Mouse (Mus musculus) liver, embryonic 11.5 days (tissue): Measurements from ENCODE around the gene 4833427G06Rik. TPM values are rescaled to one million over a fixed set of nuclear protein-coding genes. Genes with fewer than 3 reads are reported as not detected.
A peak's percentile ranks its signal among the peaks of the same experiment; 100 is the strongest.

Experiments used
- ATAC-seq: fragments of 200-750 bp; cut with Nextera tagmentation; replicated peaks from 2 replicates; pipeline ENCODE4 v1.8.0; 2017; ENCODE audit warnings: moderate number of reproducible peaks, mild to moderate bottlenecking, moderate TSS enrichment, moderate library complexity; ENCODE audit not compliant: low FRiP score
- DNase-seq: peaks from one replicate; pipeline ENCODE4 v3.0.0-alpha.2; 2017; ENCODE audit warnings: low spot score
- H3K27ac ChIP-seq: fragments of 300-500 bp; sonication (generic); 2 replicates; pipeline ENCODE4 v1.5.1; 2014; ENCODE audit warnings: mild to moderate bottlenecking, low read depth, low read length, control low read depth
- H3K27me3 ChIP-seq: fragments of 300-500 bp; sonication (generic); replicated peaks from 2 replicates; pipeline ENCODE4 v1.6.1; 2014; ENCODE audit warnings: low read length, mixed read lengths; ENCODE audit not compliant: control insufficient read depth, insufficient read depth
- H3K36me3 ChIP-seq: fragments of 300-500 bp; sonication (generic); 2 replicates; pipeline ENCODE4 v1.6.1; 2014; ENCODE audit warnings: mild to moderate bottlenecking, low read length, moderate library complexity, mixed read lengths; ENCODE audit not compliant: control insufficient read depth, insufficient read depth
- H3K4me1 ChIP-seq: fragments of 300-500 bp; sonication (generic); replicated peaks from 2 replicates; pipeline ENCODE4 v1.6.1; 2014; ENCODE audit warnings: low read length, mixed read lengths; ENCODE audit not compliant: control insufficient read depth, insufficient read depth
- H3K4me2 ChIP-seq: fragments of 300-500 bp; sonication (generic); 2 replicates; pipeline ENCODE4 v1.6.1; 2014; ENCODE audit warnings: mild to moderate bottlenecking, control low read depth, moderate library complexity
- H3K4me3 ChIP-seq: fragments of 300-500 bp; sonication (generic); 2 replicates; pipeline ENCODE4 v1.5.1; 2014; ENCODE audit warnings: low read depth, low read length, control low read depth
- H3K9ac ChIP-seq: fragments of 300-500 bp; sonication (generic); 2 replicates; pipeline ENCODE4 v1.6.1; 2014; ENCODE audit warnings: low read depth, low read length, control low read depth
- H3K9me3 ChIP-seq: fragments of 300-500 bp; sonication (generic); 2 replicates; pipeline ENCODE4 v1.6.1; 2016; ENCODE audit warnings: low read length, inconsistent platforms, mixed read lengths; ENCODE audit not compliant: control insufficient read depth
- WGBS: fragments of 180-500 bp; shearing (Covaris S2); extraction: QIAGEN DNeasy Blood & Tissue Kit; methylation state at CpG from one replicate; pipeline ENCODE4 v1.1.7; 2014; 5-methylcytosine and 5-hydroxymethylcytosine counted together
- polyA plus RNA-seq: library from polyadenylated mRNA; unstranded; fragments of >200 nt; fragmentation: Nextera tagmentation; extraction: Ambion mirVana; gene quantifications from 2 replicates; pipeline ENCODE4 v1.2.1, GENCODE M21; 2014

The 4833427G06Rik gene
- polyA plus RNA-seq, 1 experiment from 2014 or later: not detected

GRCm38 (mm10) chr9:51056360-51057324, 45.2 kb downstream of the 4833427G06Rik start:
- Histone ChIP-seq H3K9me3 (no peaks in the 10 kb centered on the region), H3K4me3 (no peak overlapping the region), H3K9ac (no peak overlapping the region), H3K4me2 (no peak overlapping the region), H3K27ac (no peak overlapping the region), H3K36me3 (no peaks in the 10 kb centered on the region), H3K27me3 (no peaks in the 10 kb centered on the region), H3K4me1 (no peaks in the 10 kb centered on the region; the same call in 1 of the 2 replicates)
- ATAC-seq (peak; percentile 39; the same call in 1 of the 2 replicates), DNase-seq (no peak)
- 67% methylated on average over 3 of the region's 3 CpGs for WGBS

- DNase-seq: no peak
- H3K27me3 ChIP-seq: no peaks in the 10 kb centered on the region
- no peaks in the 10 kb centered on the region; the same call in 1 of the 2 replicates for H3K4me1 ChIP-seq
- ATAC-seq: no peak
- 43% methylated on average over 3 of the region's 3 CpGs for WGBS
- H3K36me3 ChIP-seq: no peaks in the 10 kb centered on the region
- H3K9me3 ChIP-seq: no peaks in the 10 kb centered on the region
- no peak overlapping the region for H3K4me3 ChIP-seq
- no peak overlapping the region for H3K4me2 ChIP-seq
- no peak overlapping the region for H3K9ac ChIP-seq
- no peak overlapping the region for H3K27ac ChIP-seq
These were observed 49.7 kb downstream of the 4833427G06Rik start for GRCm38 (mm10) chr9:51052180-51052579.

- H3K9ac ChIP-seq: no peak overlapping the region
- H3K27ac ChIP-seq: no peak overlapping the region
- no peak overlapping the region for H3K4me2 ChIP-seq
- H3K9me3 ChIP-seq: no peaks in the 10 kb centered on the region
- no peak overlapping the region for H3K4me3 ChIP-seq
- WGBS: 72% methylated on average over 6 of the region's 6 CpGs
- no peaks in the 10 kb centered on the region for H3K36me3 ChIP-seq
- ATAC-seq (no peak), DNase-seq (no peak)
- H3K27me3 ChIP-seq: no peaks in the 10 kb centered on the region
- no peaks in the 10 kb centered on the region for H3K4me1 ChIP-seq
These were observed 59.7 kb downstream of the 4833427G06Rik start for GRCm38 (mm10) chr9:51042136-51042535.

- no peaks in the 10 kb centered on the region for H3K4me1 ChIP-seq
- DNase-seq: no peak
- no peaks in the 10 kb centered on the region for H3K36me3 ChIP-seq
- no peak overlapping the region for H3K4me3 ChIP-seq
- no peaks in the 10 kb centered on the region for H3K27me3 ChIP-seq
- H3K9ac ChIP-seq: no peak overlapping the region
- H3K9me3 ChIP-seq: no peaks in the 10 kb centered on the region
- no peak for ATAC-seq
- no peak overlapping the region for H3K4me2 ChIP-seq
- 85% methylated on average over 7 of the region's 7 CpGs for WGBS
- H3K27ac ChIP-seq: no peak overlapping the region
These were observed 60.3 kb downstream of the 4833427G06Rik start for GRCm38 (mm10) chr9:51041491-51041980.

GRCm38 (mm10) chr9:51032785-51033529, 68.9 kb downstream of the 4833427G06Rik start:
- Histone ChIP-seq H3K27ac (no peak overlapping the region), H3K4me2 (no peak overlapping the region), H3K4me1 (no peaks in the 10 kb centered on the region), H3K4me3 (no peak overlapping the region), H3K9me3 (no peaks in the 10 kb centered on the region), H3K36me3 (no peaks in the 10 kb centered on the region), H3K9ac (no peak overlapping the region), H3K27me3 (no peaks in the 10 kb centered on the region)
- ATAC-seq (no peak), DNase-seq (no peak)
- WGBS: 75% methylated on average over 3 of the region's 3 CpGs

- WGBS: 65% methylated on average over 8 of the region's 8 CpGs
These were observed 69.6 kb downstream of the 4833427G06Rik start for GRCm38 (mm10) chr9:51032291-51032690.

GRCm38 (mm10) chr9:51031603-51032002, 70.3 kb downstream of the 4833427G06Rik start:
- Histone ChIP-seq H3K9ac (no peak overlapping the region), H3K4me2 (no peak overlapping the region), H3K27me3 (no peaks in the 10 kb centered on the region), H3K9me3 (no peaks in the 10 kb centered on the region), H3K27ac (no peak overlapping the region), H3K4me1 (no peaks in the 10 kb centered on the region), H3K36me3 (no peaks in the 10 kb centered on the region), H3K4me3 (no peak overlapping the region)
- 56% methylated on average over 6 of the region's 6 CpGs for WGBS
- ATAC-seq: no peak
- no peak for DNase-seq

More at GRCm38 (mm10) chr9:51032291-51032690, 69.6 kb downstream of the 4833427G06Rik start:
- no peaks in the 10 kb centered on the region for H3K9me3 ChIP-seq
- no peaks in the 10 kb centered on the region for H3K27me3 ChIP-seq
- H3K9ac ChIP-seq: no peak overlapping the region
- no peak for ATAC-seq
- DNase-seq: no peak
- H3K4me1 ChIP-seq: no peaks in the 10 kb centered on the region
- no peak overlapping the region for H3K4me3 ChIP-seq
- no peaks in the 10 kb centered on the region for H3K36me3 ChIP-seq
- no peak overlapping the region for H3K27ac ChIP-seq
- H3K4me2 ChIP-seq: no peak overlapping the region
